23 mouse cellular contexts compared by ENCODE assay signal in genomic region chr5:134802161-134802719, GRCm38 (mm10). TPM values are rescaled to one million over a fixed set of nuclear protein-coding genes. Genes with fewer than 3 reads are reported as not detected.
DNase-seq lines count a peak whose midpoint lies in the region; ATAC-seq lines count a peak whose summit lies in the region.
"Had no signal": no experiment of that assay in that cellular context is flagged by ENCODE, and none has a peak within 500 bp of the region (broad histone marks: within the 10 kb centered on the region; RNA-seq: fewer than 3 reads in every experiment).

No protein-coding gene starts in this region.

- ATAC-seq in common myeloid progenitor, adult 5-6 weeks (replicated peaks; ENCODE audit: low read depth, poor library complexity, severe bottlenecking) = peak; percentile 97
- peak; percentile 43 for ATAC-seq in megakaryocyte, adult 5-6 weeks (ENCODE audit: poor library complexity, severe bottlenecking)
- ATAC-seq: forebrain, postnatal 0 days; midbrain, embryonic 13.5 days had no signal

- DNase-seq in 416B (ENCODE audit: low read depth) = peak; percentile 92
- DNase-seq in lung, postnatal 10 days = peak; percentile 65
- no peak for DNase-seq in right cerebral cortex, postnatal 36 days (ENCODE audit: low spot score in 2 of 2)
- no peak for DNase-seq in frontal cortex, adult 2 months (ENCODE audit: extremely low spot score in 1 of 2, low spot score in 1 of 2)
- no peak for DNase-seq in right cerebral cortex, postnatal 10 days (ENCODE audit: low spot score in 2 of 2)
- DNase-seq: adrenal gland, postnatal 25 days; cerebellum, adult 11-12 months; cerebellum, adult 9-11 months; forebrain, postnatal 0 days; gastrocnemius, postnatal 25 days; heart, adult 18-20 months; heart, postnatal 36 days; kidney, adult 11 months; layer of hippocampus, postnatal 36 days; left cerebral cortex, postnatal 4 days; liver, embryonic 13.5 days; right cerebral cortex, postnatal 14 days; thymus, adult 18-20 months; thymus, postnatal 25 days had no signal

RNA-seq across cellular contexts. Expression of gene Eln, which starts 55.1 kb away (rescaled TPM):
- total RNA-seq in common myeloid progenitor, adult 5-6 weeks (2017) = not detected in 2 replicates
- not detected in 2 replicates for total RNA-seq in megakaryocyte, adult 5-6 weeks (2015)
- not detected in 2 replicates for total RNA-seq in megakaryocyte, adult 5-6 weeks (2017)
- 11.8 and 12.2 TPM in 2 replicates for polyA plus RNA-seq in frontal cortex, adult 2 months (2012; rRNA removed)
- total RNA-seq: megakaryocyte-erythroid progenitor cell, adult 5-6 weeks had no signal

Comparison
In these comparisons a context has a peak if more than half of its experiments do, and no peak if none do; other contexts are left out.
1. DNase-seq: peak in 416B (single experiment) and lung, postnatal 10 days (single experiment); none in right cerebral cortex, postnatal 36 days (0 of 2), frontal cortex, adult 2 months (0 of 2) and right cerebral cortex, postnatal 10 days (0 of 2).